Mouse (Mus musculus) embryonic facial prominence, embryonic 13.5 days (tissue): ENCODE results near the gene Uxt. TPM values are rescaled to one million over a fixed set of nuclear protein-coding genes. Genes with fewer than 3 reads are reported as not detected.
A peak's percentile ranks its signal among the peaks of the same experiment; 100 is the strongest.

Experiments
- ATAC-seq: fragments of 200-750 bp; cut with Nextera tagmentation; 2 replicates; pipeline ENCODE4 v1.8.0; 2017; ENCODE audit warnings: low read depth; ENCODE audit not compliant: insufficient number of reproducible peaks, insufficient read depth, low FRiP score, low TSS enrichment
- H3K27ac ChIP-seq: fragments of 300-500 bp; sonication (generic); 2 replicates; pipeline ENCODE4 v1.5.1; 2015; ENCODE audit warnings: moderate library complexity, mild to moderate bottlenecking, inconsistent platforms
- H3K27me3 ChIP-seq: fragments of 300-500 bp; sonication (generic); 2 replicates; pipeline ENCODE4 v1.6.1; 2015; ENCODE audit warnings: mild to moderate bottlenecking, inconsistent platforms
- H3K36me3 ChIP-seq: fragments of 300-500 bp; sonication (generic); 2 replicates; pipeline ENCODE4 v1.6.1; 2015; ENCODE audit warnings: mild to moderate bottlenecking, inconsistent platforms
- H3K4me1 ChIP-seq: fragments of 300-500 bp; sonication (generic); 2 replicates; pipeline ENCODE4 v1.6.1; 2015; ENCODE audit warnings: inconsistent platforms
- H3K4me2 ChIP-seq: fragments of 300-500 bp; sonication (generic); 2 replicates; pipeline ENCODE4 v1.6.1; 2015; ENCODE audit warnings: moderate library complexity, mild to moderate bottlenecking, inconsistent platforms
- H3K4me3 ChIP-seq: fragments of 300-500 bp; sonication (generic); 2 replicates; pipeline ENCODE4 v1.5.1; 2015; ENCODE audit warnings: mild to moderate bottlenecking, inconsistent platforms
- H3K9ac ChIP-seq: fragments of 300-500 bp; sonication (generic); 2 replicates; pipeline ENCODE4 v1.6.1; 2015; ENCODE audit warnings: mild to moderate bottlenecking, inconsistent platforms
- H3K9me3 ChIP-seq: fragments of 300-500 bp; sonication (generic); 2 replicates; pipeline ENCODE4 v1.6.1; 2016; ENCODE audit warnings: inconsistent platforms
- WGBS: fragments of 180-500 bp; shearing (Covaris S2); methylation state at CpG from one replicate; pipeline ENCODE4 v1.1.7; 2015; ENCODE audit warnings: mixed read lengths; 5-methylcytosine and 5-hydroxymethylcytosine counted together
- polyA plus RNA-seq: library from polyadenylated mRNA; unstranded; fragments of >200 nt; fragmentation: Nextera tagmentation; extraction: Ambion mirVana; gene quantifications from 2 replicates; pipeline ENCODE4 v1.2.1, GENCODE M21; 2015

The Uxt gene
- polyA plus RNA-seq, result 49.5 and 58.9 TPM in 2 replicates

GRCm38 (mm10) chrX:20961477-20962378, at the start of gene Uxt:
Uxt (minus strand) TSS chrX:20962017.
- Histone ChIP-seq H3K9me3 (no peaks in the 10 kb centered on the region), H3K9ac (peak within 1 kb of the TSS; percentile 68), H3K36me3 (peaks cover 3% of the 10 kb centered on the region; the same call in 1 of the 2 replicates), H3K27ac (peak within 1 kb of the TSS; percentile 76), H3K4me3 (peak within 1 kb of the TSS; percentile 54), H3K27me3 (no peaks in the 10 kb centered on the region), H3K4me1 (no peaks in the 10 kb centered on the region), H3K4me2 (peak within 1 kb of the TSS; percentile 54)
- 24% methylated on average over 57 of the region's 57 CpGs for WGBS
- peak; percentile 95 for ATAC-seq

GRCm38 (mm10) chrX:20980901-20981300, 19.1 kb upstream of the Uxt start:
- Histone ChIP-seq H3K36me3 (peaks cover 6% of the 10 kb centered on the region), H3K27me3 (no peaks in the 10 kb centered on the region), H3K9me3 (no peaks in the 10 kb centered on the region), H3K4me2 (no peak overlapping the region), H3K4me1 (no peaks in the 10 kb centered on the region), H3K27ac (no peak overlapping the region), H3K9ac (no peak overlapping the region), H3K4me3 (no peak overlapping the region)
- WGBS, result 48% methylated on average over 1 of the region's 1 CpGs
- ATAC-seq, result no peak

- Histone ChIP-seq H3K4me3 (peak within 1 kb of the TSS; percentile 58), H3K36me3 (no peaks in the 10 kb centered on the region), H3K4me2 (peak within 1 kb of the TSS; percentile 57), H3K27ac (peak within 1 kb of the TSS; percentile 77; the same call in 1 of the 2 replicates), H3K9me3 (no peaks in the 10 kb centered on the region), H3K27me3 (no peaks in the 10 kb centered on the region), H3K4me1 (0 out of 2 replicates have a peak, but pooled peaks cover 4% of the 10 kb centered on the region), H3K9ac (peak within 1 kb of the TSS; percentile 74)
- ATAC-seq, result peak; percentile 98
- 14% methylated on average over 30 of the region's 30 CpGs for WGBS
Observed at GRCm38 (mm10) chrX:20950191-20950880, 11.5 kb downstream of the Uxt start, which contains the start of gene Elk1. Elk1 (minus strand) TSS chrX:20950608.

- H3K4me1 ChIP-seq, result 0 out of 2 replicates have a peak, but pooled peaks cover 4% of the 10 kb centered on the region
- WGBS, result 24% methylated on average over 4 of the region's 4 CpGs
Observed at GRCm38 (mm10) chrX:20946055-20946454, 15.8 kb downstream of the Uxt start.

GRCm38 (mm10) chrX:20931963-20932362, 29.9 kb downstream of the Uxt start:
- Histone ChIP-seq H3K9ac (no peak overlapping the region), H3K4me2 (no peak overlapping the region), H3K36me3 (peaks cover 38% of the 10 kb centered on the region), H3K4me1 (no peaks in the 10 kb centered on the region), H3K4me3 (no peak overlapping the region), H3K27ac (no peak overlapping the region), H3K27me3 (no peaks in the 10 kb centered on the region), H3K9me3 (no peaks in the 10 kb centered on the region)
- no peak for ATAC-seq
- WGBS, result 82% methylated on average over 1 of the region's 1 CpGs

More at GRCm38 (mm10) chrX:20946055-20946454, 15.8 kb downstream of the Uxt start:
- no peaks in the 10 kb centered on the region for H3K9me3 ChIP-seq
- H3K36me3 ChIP-seq, result no peaks in the 10 kb centered on the region
- ATAC-seq, result no peak
- H3K9ac ChIP-seq, result no peak overlapping the region
- H3K27ac ChIP-seq, result no peak overlapping the region
- H3K4me2 ChIP-seq, result no peak overlapping the region
- H3K4me3 ChIP-seq, result no peak overlapping the region
- no peaks in the 10 kb centered on the region for H3K27me3 ChIP-seq

- WGBS, result 86% methylated on average over 1 of the region's 1 CpGs
- H3K27me3 ChIP-seq, result no peaks in the 10 kb centered on the region
- H3K4me1 ChIP-seq, result no peaks in the 10 kb centered on the region
- peaks cover 33% of the 10 kb centered on the region for H3K36me3 ChIP-seq
- H3K9me3 ChIP-seq, result no peaks in the 10 kb centered on the region
- H3K4me3 ChIP-seq, result no peak within 1 kb of the TSS
- no peak within 1 kb of the TSS for H3K4me2 ChIP-seq
- H3K9ac ChIP-seq, result no peak within 1 kb of the TSS
- no peak within 1 kb of the TSS for H3K27ac ChIP-seq
- ATAC-seq, result no peak
Observed at GRCm38 (mm10) chrX:20931364-20931763, 30.5 kb downstream of the Uxt start, which contains the start of gene Cfp. Cfp (minus strand) TSS chrX:20931555.

GRCm38 (mm10) chrX:20929859-20930258, 32.0 kb downstream of the Uxt start:
- Histone ChIP-seq H3K4me2 (no peak overlapping the region), H3K4me1 (no peaks in the 10 kb centered on the region), H3K9ac (no peak overlapping the region), H3K36me3 (peaks cover 22% of the 10 kb centered on the region; the same call in 1 of the 2 replicates), H3K9me3 (no peaks in the 10 kb centered on the region), H3K27ac (no peak overlapping the region), H3K4me3 (no peak overlapping the region), H3K27me3 (no peaks in the 10 kb centered on the region)
- no peak for ATAC-seq
- WGBS, result 87% methylated on average over 1 of the region's 1 CpGs

GRCm38 (mm10) chrX:20924976-20925375, 36.8 kb downstream of the Uxt start:
- Histone ChIP-seq H3K27me3 (peaks cover 6% of the 10 kb centered on the region), H3K4me3 (no peak overlapping the region), H3K36me3 (peaks cover 14% of the 10 kb centered on the region; the same call in 1 of the 2 replicates), H3K4me2 (no peak overlapping the region), H3K4me1 (peaks cover 5% of the 10 kb centered on the region; the same call in 1 of the 2 replicates), H3K27ac (no peak overlapping the region), H3K9ac (no peak overlapping the region), H3K9me3 (no peaks in the 10 kb centered on the region)
- no peak for ATAC-seq

GRCm38 (mm10) chrX:20923506-20923905, 38.3 kb downstream of the Uxt start:
- H3K4me1 ChIP-seq, result peaks cover 5% of the 10 kb centered on the region; the same call in 1 of the 2 replicates
- H3K36me3 ChIP-seq, result peaks cover 14% of the 10 kb centered on the region; the same call in 1 of the 2 replicates
- no peak overlapping the region for H3K9ac ChIP-seq
- 83% methylated on average over 1 of the region's 1 CpGs for WGBS
- H3K4me3 ChIP-seq, result no peak overlapping the region
- no peak overlapping the region for H3K27ac ChIP-seq
- no peak overlapping the region for H3K4me2 ChIP-seq
- H3K9me3 ChIP-seq, result no peaks in the 10 kb centered on the region
- no peak for ATAC-seq
- H3K27me3 ChIP-seq, result peaks cover 18% of the 10 kb centered on the region

GRCm38 (mm10) chrX:20921366-20921765, 40.5 kb downstream of the Uxt start:
- H3K27ac ChIP-seq, result no peak overlapping the region
- no peaks in the 10 kb centered on the region for H3K9me3 ChIP-seq
- ATAC-seq, result no peak
- H3K4me1 ChIP-seq, result peaks cover 5% of the 10 kb centered on the region; the same call in 1 of the 2 replicates
- 44% methylated on average over 5 of the region's 5 CpGs for WGBS
- H3K4me2 ChIP-seq, result peak overlapping the region; percentile 75
- H3K27me3 ChIP-seq, result peaks cover 18% of the 10 kb centered on the region
- H3K9ac ChIP-seq, result no peak overlapping the region
- H3K4me3 ChIP-seq, result no peak overlapping the region
- H3K36me3 ChIP-seq, result no peaks in the 10 kb centered on the region

- Histone ChIP-seq H3K4me2 (peak within 1 kb of the TSS; percentile 75), H3K27ac (no peak within 1 kb of the TSS), H3K4me1 (peaks cover 5% of the 10 kb centered on the region; the same call in 1 of the 2 replicates), H3K9ac (peak within 1 kb of the TSS; percentile 36), H3K36me3 (no peaks in the 10 kb centered on the region), H3K27me3 (peaks cover 18% of the 10 kb centered on the region), H3K9me3 (no peaks in the 10 kb centered on the region), H3K4me3 (peak within 1 kb of the TSS; percentile 43)
- ATAC-seq, result peak; percentile 80; the same call in 1 of the 2 replicates
- 15% methylated on average over 41 of the region's 44 CpGs for WGBS
Observed at GRCm38 (mm10) chrX:20920844-20921364, 40.9 kb downstream of the Uxt start, which contains the start of gene Syn1. Syn1 (minus strand) TSS chrX:20921004.
